ENCODE assay signal across 26 mouse cellular contexts in the genomic region with DNA sequence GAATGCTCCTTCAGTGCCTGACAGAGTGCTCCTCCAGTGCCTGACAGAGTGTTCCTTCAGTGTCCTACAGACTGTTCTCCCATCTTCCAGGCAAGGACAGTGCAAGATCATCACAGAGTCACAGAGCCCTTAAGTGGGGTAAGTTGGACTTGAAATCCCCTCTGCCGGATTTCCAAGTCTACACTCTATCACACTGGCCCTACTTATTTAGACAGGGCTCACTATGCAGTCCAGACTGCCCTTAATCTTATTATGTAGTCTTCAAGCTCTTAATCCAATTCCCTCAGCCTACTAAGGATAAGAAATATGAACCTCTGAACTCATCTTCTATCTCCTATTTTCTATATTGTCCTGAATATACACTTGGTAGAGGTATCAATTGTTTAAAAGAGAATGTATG. TPM values are rescaled to one million over a fixed set of nuclear protein-coding genes. Genes with fewer than 3 reads are reported as not detected.
"Had no signal": no experiment of that assay in that cellular context is flagged by ENCODE, and none has a peak within 500 bp of the region (broad histone marks: within the 10 kb centered on the region; RNA-seq: fewer than 3 reads in every experiment).

No protein-coding gene starts in this region.

- H3K27ac ChIP-seq: embryonic facial prominence, embryonic 10.5 days; embryonic facial prominence, embryonic 12.5 days; embryonic facial prominence, embryonic 13.5 days; embryonic facial prominence, embryonic 15.5 days; forebrain, embryonic 10.5 days; forebrain, embryonic 12.5 days; forebrain, embryonic 13.5 days; forebrain, embryonic 15.5 days; gastrocnemius, adult 2 months; heart, adult 2 months had no signal

- ATAC-seq: forebrain, embryonic 13.5 days; forebrain, embryonic 14.5 days; forebrain, embryonic 15.5 days; forebrain, embryonic 16.5 days; forebrain, postnatal 0 days had no signal

- H3K9ac ChIP-seq: embryonic facial prominence, embryonic 12.5 days; embryonic facial prominence, embryonic 13.5 days; embryonic facial prominence, embryonic 15.5 days; forebrain, embryonic 12.5 days; forebrain, embryonic 13.5 days; forebrain, embryonic 15.5 days; forebrain, postnatal 0 days had no signal

- H3K36me3 ChIP-seq: embryonic facial prominence, embryonic 12.5 days; embryonic facial prominence, embryonic 15.5 days; forebrain, embryonic 15.5 days had no signal

- H3K4me1 ChIP-seq: embryonic facial prominence, embryonic 10.5 days; embryonic facial prominence, embryonic 12.5 days; embryonic facial prominence, embryonic 13.5 days; embryonic facial prominence, embryonic 15.5 days; forebrain, embryonic 10.5 days; forebrain, embryonic 12.5 days had no signal

- H3K4me2 ChIP-seq: embryonic facial prominence, embryonic 12.5 days; embryonic facial prominence, embryonic 13.5 days; embryonic facial prominence, embryonic 15.5 days; forebrain, embryonic 12.5 days; forebrain, embryonic 13.5 days; forebrain, embryonic 15.5 days had no signal

- H3K9me3 ChIP-seq: embryonic facial prominence, embryonic 10.5 days; embryonic facial prominence, embryonic 12.5 days; embryonic facial prominence, embryonic 13.5 days; embryonic facial prominence, embryonic 15.5 days; forebrain, embryonic 10.5 days; forebrain, embryonic 12.5 days; forebrain, embryonic 13.5 days; forebrain, embryonic 15.5 days had no signal

- H3K4me3 ChIP-seq: embryonic facial prominence, embryonic 10.5 days; embryonic facial prominence, embryonic 12.5 days; embryonic facial prominence, embryonic 13.5 days; embryonic facial prominence, embryonic 15.5 days; erythroblast, embryonic 14.5 days; forebrain, embryonic 10.5 days; forebrain, embryonic 12.5 days; forebrain, embryonic 13.5 days; forebrain, embryonic 15.5 days; gastrocnemius, adult 2 months; heart, adult 2 months had no signal

- DNase-seq: cerebellum, adult 8-10 months; cerebellum, adult 9-11 months; cerebellum, postnatal 10 days; cerebellum, postnatal 14 days; cerebellum, postnatal 25 days; cerebellum, postnatal 36 days; embryo, embryonic 11 days; forebrain, postnatal 0 days; gastrocnemius, adult 2 months; gastrocnemius, postnatal 10 days; gastrocnemius, postnatal 14 days; gastrocnemius, postnatal 25 days; gastrocnemius, postnatal 36 days; heart, adult 18-20 months; heart, adult 2 months had no signal

- H3K27me3 ChIP-seq: embryonic facial prominence, embryonic 12.5 days; embryonic facial prominence, embryonic 13.5 days; embryonic facial prominence, embryonic 15.5 days; forebrain, embryonic 12.5 days; forebrain, embryonic 13.5 days; forebrain, embryonic 15.5 days had no signal

RNA-seq across cellular contexts. Expression of a gene that starts 19.1 kb away (rescaled TPM):
- polyA plus RNA-seq: erythroblast, embryonic 14.5 days had no signal
